Mouse (Mus musculus) retina, embryonic 14.5 days (tissue): ENCODE data around the gene Egfr.

Experiments
- DNase-seq: peaks from one replicate; pipeline ENCODE4 v3.0.0-alpha.2; 2015; ENCODE audit warnings: low spot score

Egfr gene

DNA sequence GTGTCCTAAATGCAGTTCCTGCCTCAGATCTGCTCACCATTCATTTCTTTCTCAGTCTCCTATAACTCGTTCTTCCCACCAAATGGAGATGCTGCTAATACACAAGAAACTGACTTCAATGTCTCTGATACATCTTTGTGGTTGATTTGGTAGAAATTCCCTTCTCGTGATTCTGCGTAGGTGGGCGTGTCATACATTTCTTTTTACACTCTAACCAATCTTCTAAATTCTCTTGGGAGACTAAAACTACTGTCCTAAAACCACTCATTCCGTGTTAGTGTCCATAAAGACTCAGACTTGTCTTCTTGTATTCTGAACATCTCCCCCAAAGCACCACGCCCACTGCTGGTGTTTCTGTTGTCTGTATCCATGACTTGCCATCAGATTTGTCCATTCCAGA, 205.0 kb downstream of the Egfr start:
- no peak for DNase-seq

DNA sequence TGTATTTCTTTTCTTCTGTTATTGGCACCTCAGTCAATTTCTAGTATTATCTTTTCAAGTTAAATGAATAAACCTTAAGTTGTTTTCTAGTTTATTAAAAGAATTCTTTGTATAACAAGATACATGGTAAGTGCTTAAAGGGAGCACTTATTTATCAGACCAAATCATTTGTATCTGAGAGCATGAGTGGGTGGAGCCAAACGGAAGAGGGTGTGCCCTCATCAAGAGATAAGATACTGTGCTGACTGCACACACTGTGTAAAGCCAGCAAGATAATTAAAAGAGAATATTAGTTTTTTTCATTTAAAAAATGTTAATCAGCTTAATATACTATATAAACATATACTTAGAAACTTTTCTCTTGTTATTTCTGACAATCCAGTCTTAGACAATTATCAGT, 206.5 kb downstream of the Egfr start:
- DNase-seq = no peak
